Mouse (Mus musculus) cerebellum, adult 2 months (tissue): Measurements from ENCODE around the gene Mrpl30. TPM values are rescaled to one million over a fixed set of nuclear protein-coding genes. Genes with fewer than 3 reads are reported as not detected.
A peak's percentile ranks its signal among the peaks of the same experiment; 100 is the strongest.

Experiments
- DNase-seq, 2 experiments: peaks; one replicate each; pipeline ENCODE4 v3.0.0; 2021
- H3K27ac ChIP-seq: fragments of 200-500 bp; 2 replicates; pipeline ENCODE4 v1.5.1; 2012; ENCODE audit warnings: low read length, control low read depth, inconsistent platforms; ENCODE audit not compliant: insufficient read depth
- H3K27me3 ChIP-seq: fragments of 200-500 bp; 2 replicates; pipeline ENCODE4 v1.6.1; 2012; ENCODE audit warnings: inconsistent platforms, mild to moderate bottlenecking, low read length, moderate library complexity; ENCODE audit not compliant: control insufficient read depth, insufficient read depth
- H3K4me1 ChIP-seq: fragments of 200-500 bp; 2 replicates; pipeline ENCODE4 v1.6.1; 2011; ENCODE audit warnings: low read length; ENCODE audit not compliant: control insufficient read depth, insufficient read depth
- H3K4me3 ChIP-seq: fragments of 200-500 bp; replicated peaks from 2 replicates; pipeline ENCODE3; 2011; ENCODE audit warnings: mild to moderate bottlenecking, low read depth, low read length, control low read depth; ENCODE audit not compliant: insufficient read depth
- CTCF ChIP-seq: fragments of 200-500 bp; IDR thresholded peaks from 2 replicates; pipeline ENCODE4 v1.5.1; 2011; ENCODE audit warnings: low read depth, mild to moderate bottlenecking, control low read depth, low read length, moderate library complexity, borderline replicate concordance; ENCODE audit not compliant: insufficient read depth
- POLR2A ChIP-seq: fragments of 200-500 bp; IDR thresholded peaks from 2 replicates; pipeline ENCODE4 v1.6.1; 2011; ENCODE audit warnings: low read length, control low read depth, borderline replicate concordance; ENCODE audit not compliant: insufficient read depth
- WGBS: fragments of 180-500 bp; shearing (Covaris S2); methylation state at CpG from one replicate; pipeline ENCODE4 v1.1.7; 2018; 5-methylcytosine and 5-hydroxymethylcytosine counted together
- polyA plus RNA-seq: library from polyadenylated mRNA; depleted of rRNA; stranded (reverse); fragments of >200 nt; gene quantifications from 2 replicates; pipeline ENCODE4 v1.2.3, GENCODE M21; 2012

The Mrpl30 gene
- polyA plus RNA-seq, 1 experiment: 132 TPM

- 77% methylated on average over 4 of the region's 4 CpGs for WGBS
Measured at GRCm38 (mm10) chr1:37884451-37884850, 5.8 kb upstream of the Mrpl30 start.

GRCm38 (mm10) chr1:37889206-37889605, 1.1 kb upstream of the Mrpl30 start:
- H3K4me1 ChIP-seq: 0 out of 2 replicates have a peak, but pooled peaks cover 3% of the 10 kb centered on the region
- TF ChIP-seq CTCF (no peak), POLR2A (no peak)
- no peak overlapping the region for H3K27ac ChIP-seq
- no peak for DNase-seq
- no peaks in the 10 kb centered on the region for H3K27me3 ChIP-seq
- WGBS: 72% methylated on average over 7 of the region's 7 CpGs
- peak overlapping the region; percentile 18 for H3K4me3 ChIP-seq

More at GRCm38 (mm10) chr1:37884451-37884850, 5.8 kb upstream of the Mrpl30 start:
- H3K27me3 ChIP-seq: no peaks in the 10 kb centered on the region
- no peak for DNase-seq
- no peak overlapping the region for H3K27ac ChIP-seq
- 0 out of 2 replicates have a peak, but pooled peaks cover 3% of the 10 kb centered on the region for H3K4me1 ChIP-seq
- TF ChIP-seq CTCF (no peak), POLR2A (no peak)
- no peak overlapping the region for H3K4me3 ChIP-seq

- no peak for DNase-seq
- TF ChIP-seq CTCF: no peak
- no peak for TF ChIP-seq POLR2A
- 31% methylated on average over 3 of the region's 3 CpGs for WGBS
- no peak overlapping the region for H3K27ac ChIP-seq
- H3K4me3 ChIP-seq: no peak overlapping the region
- H3K4me1 ChIP-seq: 0 out of 2 replicates have a peak, but pooled peaks cover 3% of the 10 kb centered on the region
- H3K27me3 ChIP-seq: no peaks in the 10 kb centered on the region
Measured at GRCm38 (mm10) chr1:37891400-37891799, 1.1 kb downstream of the Mrpl30 start.

- Histone ChIP-seq H3K27me3 (no peaks in the 10 kb centered on the region), H3K27ac (no peak overlapping the region), H3K4me1 (no peaks in the 10 kb centered on the region), H3K4me3 (no peak overlapping the region)
- TF ChIP-seq CTCF (no peak), POLR2A (no peak)
- DNase-seq: no peak
Measured at GRCm38 (mm10) chr1:37894606-37895005, 4.3 kb downstream of the Mrpl30 start.

- Histone ChIP-seq H3K27me3 (no peaks in the 10 kb centered on the region), H3K27ac (no peak overlapping the region), H3K4me3 (no peak overlapping the region), H3K4me1 (no peaks in the 10 kb centered on the region)
- no peak for DNase-seq
- TF ChIP-seq CTCF (no peak), POLR2A (no peak)
- 81% methylated on average over 4 of the region's 4 CpGs for WGBS
Measured at GRCm38 (mm10) chr1:37899816-37900215, 9.5 kb downstream of the Mrpl30 start.

- WGBS: 60% methylated on average over 6 of the region's 6 CpGs
- Histone ChIP-seq H3K4me3 (no peak overlapping the region), H3K4me1 (no peaks in the 10 kb centered on the region), H3K27ac (no peak overlapping the region), H3K27me3 (no peaks in the 10 kb centered on the region)
- TF ChIP-seq CTCF (no peak), POLR2A (no peak)
- DNase-seq: no peak
Measured at GRCm38 (mm10) chr1:37900288-37900687, 10.0 kb downstream of the Mrpl30 start.

GRCm38 (mm10) chr1:37903178-37903577, 12.9 kb downstream of the Mrpl30 start:
- Histone ChIP-seq H3K4me3 (no peak overlapping the region), H3K4me1 (no peaks in the 10 kb centered on the region), H3K27ac (no peak overlapping the region), H3K27me3 (no peaks in the 10 kb centered on the region)
- no peak for TF ChIP-seq POLR2A
- TF ChIP-seq CTCF: peak; percentile 20; the same call in 1 of the 2 replicates
- WGBS: 36% methylated on average over 6 of the region's 6 CpGs
- DNase-seq: no peak

GRCm38 (mm10) chr1:37912751-37913150, 22.5 kb downstream of the Mrpl30 start:
- TF ChIP-seq POLR2A: no peak
- TF ChIP-seq CTCF: no peak

More at GRCm38 (mm10) chr1:37912751-37913150, 22.5 kb downstream of the Mrpl30 start:
- DNase-seq: no peak
- H3K4me3 ChIP-seq: no peak overlapping the region
- H3K27me3 ChIP-seq: no peaks in the 10 kb centered on the region; the same call in 1 of the 2 replicates
- H3K27ac ChIP-seq: no peak overlapping the region
- H3K4me1 ChIP-seq: no peaks in the 10 kb centered on the region
- WGBS: 74% methylated on average over 2 of the region's 2 CpGs
